Mouse (Mus musculus): Measurements from ENCODE around the gene Plch2.

Gene Plch2

GRCm38 (mm10) chr4:155074418-155074817 lies 17.8 kb upstream of the Plch2 start:
- DNase-seq (ENCODE audit: low spot score in 2 of 2), result no peak

GRCm38 (mm10) chr4:155070921-155071320 lies 14.3 kb upstream of the Plch2 start:
- no peak for DNase-seq (ENCODE audit: low spot score in 2 of 2)

GRCm38 (mm10) chr4:155070199-155070598 lies 13.6 kb upstream of the Plch2 start:
- no peak for DNase-seq (ENCODE audit: low spot score in 2 of 2)

- DNase-seq (ENCODE audit: low spot score in 2 of 2), result peak in 1 of 2 experiments; percentile 28
Observed at GRCm38 (mm10) chr4:155069191-155069590, 12.6 kb upstream of the Plch2 start.

- DNase-seq (ENCODE audit: low spot score in 2 of 2), result no peak
Observed at GRCm38 (mm10) chr4:155068357-155068972, 11.9 kb upstream of the Plch2 start.

GRCm38 (mm10) chr4:155066834-155067522 lies 10.4 kb upstream of the Plch2 start, which contains the start of gene Pex10:
Gene Pex10 (plus strand): TSS chr4:155067016.
- DNase-seq (ENCODE audit: low spot score in 2 of 2), result peak; percentile 86 to 93

GRCm38 (mm10) chr4:155065970-155066833 lies 9.6 kb upstream of the Plch2 start:
- peak; percentile 92 to 96 for DNase-seq (ENCODE audit: low spot score in 2 of 2)

GRCm38 (mm10) chr4:155064474-155064873 lies 7.9 kb upstream of the Plch2 start:
- DNase-seq (ENCODE audit: low spot score in 2 of 2), result no peak

GRCm38 (mm10) chr4:155063895-155064294 lies 7.3 kb upstream of the Plch2 start:
- DNase-seq (ENCODE audit: low spot score in 2 of 2), result no peak

- DNase-seq (ENCODE audit: low spot score in 2 of 2), result no peak
Observed at GRCm38 (mm10) chr4:155058325-155058724, 1.7 kb upstream of the Plch2 start.

GRCm38 (mm10) chr4:155050116-155050515 lies 6.5 kb downstream of the Plch2 start:
- no peak for DNase-seq (ENCODE audit: low spot score in 2 of 2)

- no peak for DNase-seq (ENCODE audit: low spot score in 2 of 2)
Observed at GRCm38 (mm10) chr4:155046636-155047035, 9.9 kb downstream of the Plch2 start.

- DNase-seq (ENCODE audit: low spot score in 2 of 2), result no peak
Observed at GRCm38 (mm10) chr4:155043289-155043625, 13.3 kb downstream of the Plch2 start.

GRCm38 (mm10) chr4:155042606-155043288 lies 13.8 kb downstream of the Plch2 start:
- DNase-seq (ENCODE audit: low spot score in 2 of 2), result no peak

- no peak for DNase-seq (ENCODE audit: low spot score in 2 of 2)
Observed at GRCm38 (mm10) chr4:155040696-155041095, 15.9 kb downstream of the Plch2 start.

GRCm38 (mm10) chr4:155040197-155040596 lies 16.4 kb downstream of the Plch2 start:
- no peak for DNase-seq (ENCODE audit: low spot score in 2 of 2)

GRCm38 (mm10) chr4:155034787-155035186 lies 21.8 kb downstream of the Plch2 start:
- no peak for DNase-seq (ENCODE audit: low spot score in 2 of 2)

GRCm38 (mm10) chr4:155034202-155034601 lies 22.4 kb downstream of the Plch2 start:
- DNase-seq (ENCODE audit: low spot score in 2 of 2), result no peak

- no peak for DNase-seq (ENCODE audit: low spot score in 2 of 2)
Observed at GRCm38 (mm10) chr4:155033115-155033514, 23.5 kb downstream of the Plch2 start.

- DNase-seq (ENCODE audit: low spot score in 2 of 2), result no peak
Observed at GRCm38 (mm10) chr4:155024170-155025010, 32.2 kb downstream of the Plch2 start.

GRCm38 (mm10) chr4:155022228-155022855 lies 34.2 kb downstream of the Plch2 start:
- DNase-seq (ENCODE audit: low spot score in 2 of 2), result no peak

All from frontal cortex, postnatal 25 days (tissue).